Mouse (Mus musculus) forebrain, embryonic 10.5 days (tissue): ENCODE data around the gene 4930404N11Rik. TPM values are rescaled to one million over a fixed set of nuclear protein-coding genes. Genes with fewer than 3 reads are reported as not detected.

Experiments
- DNase-seq: peaks from one replicate; pipeline ENCODE4 v3.0.0-alpha.2; 2017; ENCODE audit warnings: low spot score; ENCODE audit errors: extremely low spot score
- H3K27ac ChIP-seq: fragments of 300-500 bp; sonication (generic); 2 replicates; pipeline ENCODE4 v1.5.1; 2016; ENCODE audit warnings: mild to moderate bottlenecking
- H3K27me3 ChIP-seq: fragments of 300-500 bp; sonication (generic); 2 replicates; pipeline ENCODE4 v1.6.1; 2016; ENCODE audit warnings: mild to moderate bottlenecking; ENCODE audit not compliant: poor library complexity, severe bottlenecking
- H3K36me3 ChIP-seq: fragments of 300-500 bp; sonication (generic); replicated peaks from 2 replicates; pipeline ENCODE4 v1.6.1; 2016; ENCODE audit warnings: mild to moderate bottlenecking, moderate library complexity
- H3K4me1 ChIP-seq: fragments of 300-500 bp; sonication (generic); 2 replicates; pipeline ENCODE4 v1.6.1; 2016
- H3K4me3 ChIP-seq: fragments of 300-500 bp; sonication (generic); 2 replicates; pipeline ENCODE4 v1.5.1; 2016; ENCODE audit warnings: mild to moderate bottlenecking, moderate library complexity
- H3K9me3 ChIP-seq: fragments of 300-500 bp; sonication (generic); 2 replicates; pipeline ENCODE4 v1.6.1; 2016; ENCODE audit warnings: mild to moderate bottlenecking, moderate library complexity
- WGBS: fragments of 180-500 bp; shearing (Covaris S2); methylation state at CpG from one replicate; pipeline ENCODE4 v1.1.7; 2016; 5-methylcytosine and 5-hydroxymethylcytosine counted together
- polyA plus RNA-seq: library from polyadenylated mRNA; unstranded; fragments of >200 nt; fragmentation: Nextera tagmentation; extraction: Ambion mirVana; gene quantifications from 2 replicates; pipeline ENCODE4 v1.2.1, GENCODE M21; 2016

4930404N11Rik gene
- polyA plus RNA-seq, 1 experiment from 2014 or later = 0.35 TPM

DNA sequence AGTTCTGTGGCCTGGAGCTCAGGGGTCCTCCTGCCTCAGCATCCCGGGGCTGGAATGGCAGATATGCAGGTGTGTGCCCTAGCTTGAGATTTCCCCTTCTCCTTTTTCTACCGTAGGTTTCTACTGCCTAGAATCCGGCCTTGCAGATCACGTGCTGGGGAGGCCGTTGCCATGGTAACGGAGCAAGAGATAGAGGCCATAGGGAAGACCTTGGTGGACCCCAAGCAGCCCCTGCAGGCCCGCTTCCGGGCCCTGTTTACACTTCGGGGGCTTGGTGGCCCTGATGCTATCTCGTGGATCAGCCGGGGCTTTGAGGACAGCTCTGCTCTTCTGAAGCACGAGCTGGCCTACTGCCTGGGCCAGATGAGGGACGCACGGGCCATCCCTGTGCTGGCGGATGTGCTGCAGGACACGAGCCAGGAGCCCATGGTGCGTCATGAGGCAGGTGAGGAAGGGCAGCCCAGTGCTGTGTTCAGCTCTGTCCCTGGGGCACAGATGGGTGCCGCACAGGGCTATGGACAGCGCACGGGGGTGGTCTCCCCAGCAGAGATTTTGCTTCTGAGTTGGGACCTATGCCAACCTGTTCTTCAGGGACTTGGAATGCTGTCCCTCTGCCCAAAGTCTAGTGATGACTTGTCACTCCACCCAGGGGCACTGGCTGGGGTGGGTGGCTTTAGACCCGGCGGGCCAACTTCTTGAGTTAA is 20.1 kb upstream of the 4930404N11Rik start:
- Histone ChIP-seq H3K4me1 (peaks cover 29% of the 10 kb centered on the region), H3K36me3 (peaks cover 44% of the 10 kb centered on the region), H3K9me3 (no peaks in the 10 kb centered on the region), H3K4me3 (peak overlapping the region; percentile 87), H3K27ac (no peak overlapping the region), H3K27me3 (no peaks in the 10 kb centered on the region)
- WGBS = 89% methylated on average over 22 of the region's 22 CpGs
- no peak for DNase-seq

DNA sequence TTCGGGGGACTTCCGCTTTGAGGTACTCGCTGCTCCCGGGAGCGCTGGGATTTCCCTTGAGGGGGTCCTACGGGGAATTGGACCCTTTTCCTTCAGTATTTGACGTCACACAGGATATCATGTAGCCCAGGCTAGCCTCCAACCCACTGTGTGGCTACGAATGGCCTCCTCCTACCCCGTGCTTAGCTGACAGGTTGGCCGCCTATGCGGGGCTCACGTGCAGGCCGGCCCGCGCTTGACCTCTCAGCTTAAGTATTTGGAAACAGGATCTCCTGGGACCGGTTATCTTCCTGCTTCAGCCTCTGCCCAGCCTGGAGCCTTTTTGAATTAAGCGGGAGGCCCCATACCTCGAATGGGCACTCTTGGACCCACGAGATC is 19.0 kb upstream of the 4930404N11Rik start:
- DNase-seq = no peak
- Histone ChIP-seq H3K36me3 (peaks cover 40% of the 10 kb centered on the region), H3K4me3 (peak overlapping the region; percentile 87), H3K27ac (peak overlapping the region; percentile 88), H3K4me1 (peaks cover 23% of the 10 kb centered on the region), H3K27me3 (no peaks in the 10 kb centered on the region), H3K9me3 (no peaks in the 10 kb centered on the region)
- under 1% methylated on average over 19 of the region's 19 CpGs for WGBS

GRCm38 (mm10) chr10:81383802-81384604 is 18.4 kb upstream of the 4930404N11Rik start, which contains the start of the genes Dohh and Gm48551:
Gene Dohh, plus strand, starts transcription at chr10:81384428.
Gene Gm48551, plus strand, starts transcription at chr10:81384466.
- peak within 1 kb of the TSS; percentile 88 for H3K27ac ChIP-seq
- peak within 1 kb of the TSS; percentile 87 for H3K4me3 ChIP-seq
- no peaks in the 10 kb centered on the region for H3K27me3 ChIP-seq
- peak; percentile 98 for DNase-seq
- H3K4me1 ChIP-seq = peaks cover 21% of the 10 kb centered on the region
- 10% methylated on average over 54 of the region's 54 CpGs for WGBS
- no peaks in the 10 kb centered on the region for H3K9me3 ChIP-seq
- peaks cover 35% of the 10 kb centered on the region for H3K36me3 ChIP-seq

DNA sequence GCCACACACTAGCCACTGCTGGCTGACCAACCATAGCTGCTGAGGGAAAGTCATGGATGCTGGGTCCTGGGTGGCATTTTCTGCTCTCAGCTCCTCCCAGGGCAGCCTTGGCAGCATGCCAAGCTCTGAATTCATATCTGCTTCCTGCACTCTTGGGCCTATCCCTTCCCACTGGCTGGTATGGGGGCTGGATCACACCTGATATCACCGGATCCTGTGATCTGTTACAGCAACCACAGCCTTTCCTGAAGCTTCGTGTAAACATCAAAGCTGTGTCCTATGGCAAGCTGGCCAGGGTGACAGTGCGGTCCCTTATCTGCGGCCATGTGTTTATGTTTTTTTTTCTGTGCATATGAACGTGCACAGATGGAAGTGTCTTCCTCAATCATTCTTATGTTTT is 16.4 kb upstream of the 4930404N11Rik start:
- no peak overlapping the region for H3K27ac ChIP-seq
- 87% methylated on average over 5 of the region's 5 CpGs for WGBS

DNA sequence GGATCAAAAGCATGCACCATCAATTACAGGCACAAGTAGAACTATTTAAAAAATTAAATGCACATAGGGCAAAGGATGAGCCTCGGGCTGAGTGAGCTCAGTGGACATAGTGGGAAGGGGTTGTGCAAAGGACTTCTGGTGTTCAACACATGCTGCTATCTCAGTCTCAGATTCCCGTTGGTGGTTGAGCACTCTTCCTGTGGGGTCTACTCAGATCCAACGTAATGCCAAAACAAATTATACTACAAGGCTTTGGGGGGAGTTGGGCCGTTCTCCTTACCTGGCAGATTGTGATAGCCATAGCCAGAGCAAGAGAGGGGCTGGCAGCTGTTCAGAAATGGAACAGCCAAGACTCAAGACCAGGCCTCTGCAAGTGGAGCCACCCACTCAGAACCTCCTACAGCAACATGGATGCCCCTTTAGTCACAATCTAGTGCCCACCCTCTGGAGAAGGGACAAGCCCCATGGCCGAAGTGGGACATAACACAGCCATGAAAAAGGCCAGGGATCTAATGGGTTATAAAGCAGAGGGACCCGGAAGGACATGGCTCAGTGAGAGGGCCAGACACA is 14.3 kb upstream of the 4930404N11Rik start:
- H3K4me1 ChIP-seq = peaks cover 34% of the 10 kb centered on the region

More for the DNA sequence above, 16.4 kb upstream of the 4930404N11Rik start:
- Histone ChIP-seq H3K4me3 (no peak overlapping the region), H3K36me3 (peaks cover 16% of the 10 kb centered on the region), H3K9me3 (no peaks in the 10 kb centered on the region), H3K4me1 (peaks cover 29% of the 10 kb centered on the region), H3K27me3 (no peaks in the 10 kb centered on the region)
- DNase-seq = no peak

DNA sequence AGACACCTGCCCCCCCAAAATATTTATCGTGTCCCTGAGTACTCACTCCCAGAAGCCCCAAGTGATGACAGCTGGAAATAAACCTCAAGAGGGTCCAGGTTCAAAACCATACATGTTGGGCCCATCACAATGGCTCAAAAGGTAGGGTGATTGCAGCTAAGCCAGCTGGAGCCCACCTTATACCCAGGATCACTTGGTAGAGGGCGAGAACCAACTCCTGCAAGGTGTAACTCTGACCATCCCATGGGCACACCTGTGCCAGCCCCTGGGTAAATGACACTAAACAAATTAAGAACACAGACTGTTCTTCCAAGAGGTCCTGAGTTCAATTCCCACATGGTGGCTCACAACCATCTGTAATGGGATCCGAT is 13.6 kb upstream of the 4930404N11Rik start:
- H3K9me3 ChIP-seq = no peaks in the 10 kb centered on the region
- H3K27ac ChIP-seq = peak overlapping the region; percentile 98
- WGBS = 60% methylated on average over 3 of the region's 3 CpGs

More for the DNA sequence above, 14.3 kb upstream of the 4930404N11Rik start:
- WGBS = 93% methylated on average over 6 of the region's 6 CpGs
- Histone ChIP-seq H3K4me3 (peak overlapping the region; percentile 92; the same call in 1 of the 2 replicates), H3K27me3 (no peaks in the 10 kb centered on the region), H3K27ac (peak overlapping the region; percentile 98), H3K36me3 (peaks cover 17% of the 10 kb centered on the region), H3K9me3 (no peaks in the 10 kb centered on the region)
- no peak for DNase-seq

DNA sequence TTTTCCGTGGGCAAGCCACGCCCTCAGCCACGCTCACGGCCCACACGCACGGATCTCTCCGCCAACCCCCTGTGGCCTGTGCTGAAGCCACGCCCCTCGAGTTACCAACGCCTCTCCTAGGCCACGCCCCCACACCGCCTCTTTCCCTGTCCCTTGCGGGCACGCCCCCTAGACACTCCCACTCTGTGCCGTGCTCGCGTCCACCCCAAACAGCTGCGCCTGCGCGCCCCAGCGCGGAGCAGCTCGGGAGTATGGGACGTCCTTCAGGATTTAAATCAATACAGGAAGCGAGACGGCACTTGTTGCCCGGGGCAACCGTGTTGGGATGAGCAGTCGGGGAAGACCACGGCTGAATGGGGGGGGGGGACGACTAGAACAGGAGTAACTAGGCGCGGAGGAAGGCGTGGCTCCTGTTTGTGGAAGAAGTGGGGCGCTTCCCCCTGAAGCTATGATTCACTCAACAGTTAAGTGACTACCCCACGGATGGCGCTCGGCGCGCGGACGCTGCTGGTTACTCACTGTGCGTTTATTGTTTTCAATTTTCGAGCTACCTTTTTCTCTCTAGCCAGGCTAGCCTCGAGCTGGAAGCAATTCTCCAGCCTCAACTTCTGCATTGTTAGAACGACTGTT is 13.1 kb upstream of the 4930404N11Rik start:
- Histone ChIP-seq H3K36me3 (peaks cover 29% of the 10 kb centered on the region), H3K4me1 (peaks cover 30% of the 10 kb centered on the region), H3K27ac (peak overlapping the region; percentile 98), H3K9me3 (no peaks in the 10 kb centered on the region), H3K4me3 (peak overlapping the region; percentile 92), H3K27me3 (no peaks in the 10 kb centered on the region)
- under 1% methylated on average over 46 of the region's 46 CpGs for WGBS
- peak; percentile 100 for DNase-seq

More for the DNA sequence above, 13.6 kb upstream of the 4930404N11Rik start:
- Histone ChIP-seq H3K4me3 (peak overlapping the region; percentile 92), H3K27me3 (no peaks in the 10 kb centered on the region), H3K36me3 (peaks cover 24% of the 10 kb centered on the region), H3K4me1 (peaks cover 30% of the 10 kb centered on the region)
- no peak for DNase-seq

DNA sequence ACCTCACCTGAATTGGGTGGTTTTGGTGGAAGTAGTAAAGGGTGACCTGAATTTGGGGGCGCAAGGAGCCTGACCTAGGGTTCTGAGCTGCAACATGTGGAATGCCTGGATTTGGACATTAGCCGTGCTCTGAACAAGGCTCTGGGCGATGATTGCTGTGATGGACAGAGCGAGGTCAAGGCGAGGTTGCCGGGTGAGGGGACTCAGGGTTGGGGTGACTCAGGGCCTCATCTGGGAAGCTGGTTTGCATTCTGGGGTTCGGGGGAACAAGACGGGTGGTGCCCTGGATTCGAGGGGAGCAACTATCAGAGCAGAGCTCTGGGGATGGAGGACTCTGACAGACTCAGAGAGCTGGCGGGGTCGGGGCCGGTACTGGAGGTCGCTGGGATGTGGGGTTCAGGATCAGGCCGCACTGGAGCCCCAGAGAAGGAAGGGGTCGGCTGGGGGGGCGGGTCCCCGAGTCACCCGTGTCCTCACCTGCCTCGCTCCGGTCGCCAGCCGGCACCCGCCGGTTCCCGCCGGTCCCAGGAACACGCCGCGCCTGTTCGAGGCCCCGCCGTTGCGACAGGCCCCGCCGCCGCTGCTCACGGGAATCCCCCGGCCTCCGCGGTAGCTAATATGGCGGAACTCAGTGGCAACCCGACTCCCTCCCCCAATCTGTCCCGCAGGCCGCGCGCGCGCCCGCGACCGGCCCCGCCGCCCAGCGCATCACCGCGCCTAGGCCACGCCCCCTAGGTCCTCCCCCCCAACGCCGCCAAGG is 12.4 kb upstream of the 4930404N11Rik start, which contains the start of gene Fzr1:
Gene Fzr1 (minus strand): TSS at position 724 of the 760 bp plus-strand sequence.
- peaks cover 36% of the 10 kb centered on the region for H3K4me1 ChIP-seq
- H3K9me3 ChIP-seq = no peaks in the 10 kb centered on the region
- under 1% methylated on average over 58 of the region's 59 CpGs for WGBS
- peak within 1 kb of the TSS; percentile 92 for H3K4me3 ChIP-seq
- peak within 1 kb of the TSS; percentile 98 for H3K27ac ChIP-seq
- H3K27me3 ChIP-seq = no peaks in the 10 kb centered on the region
- H3K36me3 ChIP-seq = peaks cover 36% of the 10 kb centered on the region
- no peak for DNase-seq

DNA sequence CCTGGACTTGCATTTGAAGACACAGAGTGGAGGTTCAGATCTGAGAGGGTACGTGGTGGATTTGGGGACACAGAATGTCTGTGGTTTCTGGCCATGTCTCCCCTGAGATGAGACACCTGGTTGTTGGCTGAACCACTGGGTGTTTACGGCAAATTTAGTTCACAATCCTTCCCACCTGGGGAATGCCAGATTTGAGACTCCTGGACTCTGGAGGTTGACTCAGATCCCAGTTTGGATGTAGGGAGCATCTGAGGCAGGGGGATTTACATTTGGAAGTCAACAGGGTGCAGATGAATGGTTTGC is 11.7 kb upstream of the 4930404N11Rik start:
- no peak for DNase-seq
- H3K9me3 ChIP-seq = no peaks in the 10 kb centered on the region
- no peaks in the 10 kb centered on the region for H3K27me3 ChIP-seq
- peaks cover 43% of the 10 kb centered on the region for H3K36me3 ChIP-seq
- H3K27ac ChIP-seq = peak overlapping the region; percentile 98
- WGBS = 67% methylated on average over 2 of the region's 2 CpGs
- H3K4me1 ChIP-seq = peaks cover 39% of the 10 kb centered on the region
- H3K4me3 ChIP-seq = peak overlapping the region; percentile 92

- no peak for DNase-seq
- Histone ChIP-seq H3K27ac (peak overlapping the region; percentile 98), H3K36me3 (peaks cover 48% of the 10 kb centered on the region), H3K4me1 (peaks cover 39% of the 10 kb centered on the region), H3K9me3 (no peaks in the 10 kb centered on the region), H3K4me3 (peak overlapping the region; percentile 92), H3K27me3 (no peaks in the 10 kb centered on the region)
- WGBS = 41% methylated on average over 6 of the region's 6 CpGs
These were observed 11.1 kb upstream of the 4930404N11Rik start for GRCm38 (mm10) chr10:81376561-81377361.

DNA sequence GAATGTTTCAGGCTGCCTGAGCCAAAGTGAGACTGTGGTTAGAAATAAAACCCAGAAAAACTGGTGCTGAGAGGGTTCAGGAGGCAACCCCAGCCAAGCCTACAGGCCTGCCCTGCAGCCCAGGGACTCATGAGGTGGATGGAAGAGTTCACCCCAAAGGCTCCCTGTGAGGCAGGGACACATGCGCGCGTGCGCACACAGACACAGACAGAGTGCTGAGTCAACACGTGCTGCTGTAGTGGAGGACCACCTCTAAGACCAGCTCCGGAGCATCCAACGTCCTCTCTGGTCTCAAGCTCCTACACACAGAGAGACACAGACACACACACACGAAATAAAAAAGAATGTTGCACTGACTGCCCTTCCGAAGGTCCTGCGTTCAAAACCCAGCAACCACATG is 9.7 kb upstream of the 4930404N11Rik start:
- no peak for DNase-seq
- H3K27me3 ChIP-seq = no peaks in the 10 kb centered on the region
- H3K4me1 ChIP-seq = peaks cover 39% of the 10 kb centered on the region
- no peak overlapping the region for H3K27ac ChIP-seq
- H3K36me3 ChIP-seq = peaks cover 63% of the 10 kb centered on the region
- H3K4me3 ChIP-seq = no peak overlapping the region
- no peaks in the 10 kb centered on the region for H3K9me3 ChIP-seq
- WGBS = 96% methylated on average over 10 of the region's 10 CpGs
